Mouse (Mus musculus): ENCODE results near the gene Gm17949. TPM values are rescaled to one million over a fixed set of nuclear protein-coding genes. Genes with fewer than 3 reads are reported as not detected.

Gm17949 gene
- total and polyA plus RNA-seq, 3 experiments, result 0.08 to 0.13 TPM; not detected in 1

DNA sequence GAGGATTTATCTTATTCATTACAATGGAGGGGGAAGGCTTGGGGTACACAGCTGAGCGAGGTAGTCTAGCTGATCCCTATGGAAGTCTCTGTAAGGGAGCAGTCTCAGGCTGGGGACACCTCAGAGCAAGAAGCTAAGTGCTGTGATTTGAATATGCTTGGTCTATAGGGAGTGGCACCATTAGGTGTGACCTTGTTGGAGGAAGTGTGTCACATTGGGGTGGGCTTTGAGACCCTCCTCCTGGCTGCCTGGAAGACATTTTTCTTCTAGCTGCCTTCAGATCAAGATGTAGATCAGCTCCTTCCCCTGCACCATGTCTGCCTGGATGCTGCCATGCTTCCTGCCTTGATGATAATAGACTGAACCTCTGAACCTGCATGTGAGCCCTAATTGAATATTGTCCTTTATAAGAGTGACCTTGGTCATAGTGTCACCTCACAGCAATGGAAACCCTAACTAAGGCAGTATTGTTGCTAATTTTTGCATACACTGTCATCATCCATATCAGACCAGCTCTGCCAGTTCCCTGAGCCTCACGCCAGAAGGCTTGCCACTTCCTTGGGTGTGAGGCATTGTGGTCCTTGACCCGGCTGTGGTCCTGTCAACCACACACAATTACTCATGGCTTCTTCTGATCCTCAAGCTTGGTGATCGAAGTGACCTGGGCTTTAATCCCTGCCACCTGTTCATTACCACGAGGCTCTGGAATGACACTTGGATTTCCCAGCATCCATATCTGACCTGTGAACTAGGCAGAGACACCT, 48.4 kb upstream of the Gm17949 start:
- Histone ChIP-seq H3K36me3 (ENCODE audit: control insufficient read depth in 1 of 2, insufficient read depth in 2 of 2, low read length in 2 of 2) (peaks cover 0 to 1% of the 10 kb centered on the region in 2 experiments; a peak in 1 of 4 replicates), H3K4me1 (ENCODE audit: control insufficient read depth in 1 of 2, insufficient read depth in 2 of 2, low read length in 2 of 2) (peaks cover 0 to 3% of the 10 kb centered on the region in 2 experiments; a peak in 2 of 4 replicates), H3K27me3 (ENCODE audit: control insufficient read depth in 1 of 2, insufficient read depth in 2 of 2, low read length in 2 of 2) (peaks cover 7 to 23% of the 10 kb centered on the region in 2 experiments), H3K4me3 (ENCODE audit: control insufficient read depth in 1 of 2, insufficient read depth in 1 of 2, low read depth in 2 of 2, low read length in 2 of 2) (no peak overlapping the region), H3K27ac (ENCODE audit: control insufficient read depth, low read depth, low read length) (no peak overlapping the region), H3K9me3 (replicated peaks; ENCODE audit: insufficient read depth, low read length) (no peaks in the 10 kb centered on the region), H3K9ac (ENCODE audit: control insufficient read depth, low read depth, low read length, poor library complexity, severe bottlenecking) (no peak overlapping the region), H3K79me2 (ENCODE audit: control insufficient read depth, insufficient read depth, low read length, poor library complexity) (no peaks in the 10 kb centered on the region)
- TF ChIP-seq MAX (IDR thresholded peaks at IDR 0.05; ENCODE audit: low read length) (no peak), CHD2 (IDR thresholded peaks at IDR 0.05; ENCODE audit: low read length) (no peak), POLR2A (IDR thresholded peaks at IDR 0.05; ENCODE audit: control insufficient read depth in 1 of 2, insufficient read depth in 1 of 2, low read depth in 1 of 2, low read length in 2 of 2, poor library complexity in 1 of 2) (no peak), ETS1 (IDR thresholded peaks at IDR 0.05; ENCODE audit: low read depth, low read length) (no peak), GATA1 (IDR thresholded peaks at IDR 0.05; ENCODE audit: low read depth, low read length) (no peak), ZC3H11A (IDR thresholded peaks at IDR 0.05; ENCODE audit: low read depth, low read length) (no peak), NRF1 (IDR thresholded peaks at IDR 0.05; ENCODE audit: insufficient read depth, low read depth, low read length, poor library complexity, severe bottlenecking) (no peak), MXI1 (IDR thresholded peaks at IDR 0.05; ENCODE audit: low read depth, low read length) (no peak), ZMIZ1 (IDR thresholded peaks at IDR 0.05; ENCODE audit: low read depth, low read length) (no peak), POLR2AphosphoS2 (IDR thresholded peaks at IDR 0.05; ENCODE audit: low read length) (no peak), SMC3 (IDR thresholded peaks at IDR 0.05; ENCODE audit: low read depth, low read length) (no peak)
- DNase-seq (ENCODE audit: low read depth, low spot score), result no peak

DNA sequence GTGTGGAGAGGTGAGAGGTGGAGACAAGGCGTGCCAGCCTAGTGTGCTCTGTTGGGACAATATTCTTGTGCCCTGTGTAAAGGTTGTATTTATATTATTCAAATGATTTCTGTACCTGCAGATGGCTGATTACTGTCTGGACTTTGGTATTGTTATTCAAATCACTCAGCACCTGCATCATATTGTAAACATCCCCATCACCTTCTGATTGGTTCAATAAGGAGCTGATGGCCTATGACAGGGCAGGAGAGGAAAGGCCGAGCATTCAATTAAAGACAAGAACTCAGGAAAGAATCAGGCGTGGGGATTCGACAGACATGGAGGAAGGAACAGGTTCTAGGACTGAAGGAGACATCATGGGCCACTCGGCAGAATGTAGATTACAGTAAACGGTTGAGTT, 47.6 kb upstream of the Gm17949 start:
- Histone ChIP-seq H3K9ac (ENCODE audit: control insufficient read depth, low read depth, low read length, poor library complexity, severe bottlenecking) (no peak overlapping the region), H3K4me1 (ENCODE audit: control insufficient read depth in 1 of 2, insufficient read depth in 2 of 2, low read length in 2 of 2) (no peaks in the 10 kb centered on the region), H3K9me3 (replicated peaks; ENCODE audit: insufficient read depth, low read length) (no peaks in the 10 kb centered on the region), H3K4me3 (ENCODE audit: control insufficient read depth in 1 of 2, insufficient read depth in 1 of 2, low read depth in 2 of 2, low read length in 2 of 2) (no peak overlapping the region), H3K27me3 (ENCODE audit: control insufficient read depth in 1 of 2, insufficient read depth in 2 of 2, low read length in 2 of 2) (peaks cover 7 to 31% of the 10 kb centered on the region in 2 experiments), H3K79me2 (ENCODE audit: control insufficient read depth, insufficient read depth, low read length, poor library complexity) (no peaks in the 10 kb centered on the region), H3K36me3 (ENCODE audit: control insufficient read depth in 1 of 2, insufficient read depth in 2 of 2, low read length in 2 of 2) (no peaks in the 10 kb centered on the region), H3K27ac (ENCODE audit: control insufficient read depth, low read depth, low read length) (no peak overlapping the region)
- DNase-seq (ENCODE audit: low read depth, low spot score), result no peak
- TF ChIP-seq POLR2A (IDR thresholded peaks at IDR 0.05; ENCODE audit: control insufficient read depth in 1 of 2, insufficient read depth in 1 of 2, low read depth in 1 of 2, low read length in 2 of 2, poor library complexity in 1 of 2) (no peak), TCF12 (IDR thresholded peaks at IDR 0.05; ENCODE audit: low read depth, low read length) (no peak), MYB (IDR thresholded peaks at IDR 0.05; ENCODE audit: low read depth, low read length) (no peak), KAT2A (conservative IDR thresholded peaks at IDR 0.05; ENCODE audit: low read depth, low read length) (no peak), RCOR1 (IDR thresholded peaks at IDR 0.05; ENCODE audit: low read depth, low read length) (no peak), EP300 (IDR thresholded peaks at IDR 0.05; ENCODE audit: low read depth in 1 of 2, low read length in 2 of 2) (no peak), MXI1 (IDR thresholded peaks at IDR 0.05; ENCODE audit: low read depth, low read length) (no peak), ZMIZ1 (IDR thresholded peaks at IDR 0.05; ENCODE audit: low read depth, low read length) (no peak)
